Comparison of ENCODE assay signal across 8 mouse cellular contexts in the genomic region with DNA sequence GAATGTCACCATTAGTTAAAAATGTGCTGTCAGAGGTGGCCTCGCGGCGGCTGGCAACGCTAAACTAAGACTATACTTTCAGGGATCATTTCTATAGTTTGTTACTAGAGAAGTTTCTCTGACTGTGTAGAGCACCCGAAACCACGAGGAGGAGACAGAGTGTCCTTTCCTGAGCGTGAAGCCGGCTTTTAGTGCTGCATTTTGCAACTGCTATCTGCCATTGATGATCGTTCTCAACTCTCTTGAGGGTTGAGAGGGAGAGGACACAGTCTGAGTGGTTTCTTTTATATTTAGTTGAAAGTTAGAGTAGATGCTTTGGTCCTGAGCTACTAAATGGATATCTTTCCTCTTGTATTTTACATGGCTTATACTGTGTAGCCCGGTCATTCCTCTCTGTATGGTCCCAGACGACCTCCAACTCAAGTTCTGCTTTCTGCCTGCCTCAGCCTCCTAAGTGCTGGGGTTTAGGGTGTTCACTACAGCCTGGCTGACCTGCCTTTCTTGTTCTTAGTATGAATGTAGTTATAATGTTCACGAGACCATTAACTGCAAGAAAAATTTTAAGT. TPM values are rescaled to one million over a fixed set of nuclear protein-coding genes. Genes with fewer than 3 reads are reported as not detected.
DNase-seq lines count a peak whose midpoint lies in the region; ATAC-seq and TF ChIP-seq lines count a peak whose summit lies in the region.

No protein-coding gene starts in this region.

- TF ChIP-seq CTCF in brain, embryonic 14.5 days (IDR thresholded peaks at IDR 0.05; ENCODE audit: borderline replicate concordance, extremely low read depth, insufficient read depth, insufficient read length): peak; percentile 49; the same call in 1 of the 2 replicates
- peak; percentile 72 for TF ChIP-seq CTCF in lung, postnatal 0 days (IDR thresholded peaks at IDR 0.05)

- peak; percentile 99 for DNase-seq in ES-CJ7 (ENCODE audit: low read depth, low spot score)
- peak; percentile 97 for DNase-seq in brain, embryonic 14.5 days (ENCODE audit: low read depth)
- DNase-seq in forebrain, embryonic 14.5 days (ENCODE audit: low spot score): peak; percentile 96
- DNase-seq in heart, postnatal 25 days (ENCODE audit: low spot score): peak; percentile 15
- DNase-seq in layer of hippocampus, adult 18-20 months (ENCODE audit: low spot score in 2 of 2): peak; percentile 42 to 69
- peak; percentile 94 for DNase-seq in lung, postnatal 0 days (ENCODE audit: low spot score)
- peak; percentile 15 for DNase-seq in ovary, postnatal 10 days (ENCODE audit: low spot score)
- DNase-seq in thymus, postnatal 10 days (ENCODE audit: low spot score in 2 of 2): peak; percentile 76 to 80

- H3K4me2 ChIP-seq in forebrain, embryonic 14.5 days (ENCODE audit: low read length): peak overlapping the region; percentile 77
- peak overlapping the region; percentile 77 for H3K4me2 ChIP-seq in lung, postnatal 0 days (replicated peaks; ENCODE audit: low read depth, low read length)

- TF ChIP-seq POLR2A in brain, embryonic 14.5 days (IDR thresholded peaks at IDR 0.05; ENCODE audit: borderline replicate concordance, extremely low read depth, insufficient read depth, insufficient read length, poor library complexity, severe bottlenecking): peak; percentile 90; the same call in 1 of the 2 replicates

- H3K4me1 ChIP-seq in forebrain, embryonic 14.5 days (ENCODE audit: control insufficient read depth, insufficient read depth, low read length): peaks cover 6% of the 10 kb centered on the region
- no peaks in the 10 kb centered on the region; the same call in 1 of the 2 replicates for H3K4me1 ChIP-seq in lung, postnatal 0 days (ENCODE audit: insufficient read depth, low read depth, low read length)

- H3K27me3 ChIP-seq in forebrain, embryonic 14.5 days (replicated peaks; ENCODE audit: control insufficient read depth, insufficient read depth, low read length): no peaks in the 10 kb centered on the region
- H3K27me3 ChIP-seq in lung, postnatal 0 days (replicated peaks; ENCODE audit: insufficient read depth, low read length): no peaks in the 10 kb centered on the region

- H3K27ac ChIP-seq in forebrain, embryonic 14.5 days (ENCODE audit: low read depth, low read length): peak overlapping the region; percentile 70; the same call in 1 of the 2 replicates
- peak overlapping the region; percentile 91 for H3K27ac ChIP-seq in lung, postnatal 0 days (ENCODE audit: low read length)

- intact Hi-C loops in heart, postnatal 25 days (cut with DNase I): loop anchor here (2.0 kb wide), 3 partner anchors 44 to 170 kb away; a partner anchor contains a TSS

- TF ChIP-seq EP300 in lung, postnatal 0 days (IDR thresholded peaks at IDR 0.05): 0 out of 2 replicates have a peak, but pooled peaks have one; percentile 7

- ATAC-seq in forebrain, embryonic 14.5 days: peak; percentile 68
- peak; percentile 68 for ATAC-seq in lung, postnatal 0 days

- H3K4me3 ChIP-seq in forebrain, embryonic 14.5 days (ENCODE audit: low read depth, low read length): peak overlapping the region; percentile 70
- H3K4me3 ChIP-seq in lung, postnatal 0 days (ENCODE audit: low read depth, low read length): peak overlapping the region; percentile 61

- peaks cover 11% of the 10 kb centered on the region for H3K36me3 ChIP-seq in forebrain, embryonic 14.5 days (ENCODE audit: control insufficient read depth, insufficient read depth, low read length)
- peaks cover 3% of the 10 kb centered on the region; the same call in 1 of the 2 replicates for H3K36me3 ChIP-seq in lung, postnatal 0 days (ENCODE audit: insufficient read depth, low read length)

- WGBS in forebrain, embryonic 14.5 days: under 1% methylated on average over 12 of the region's 12 CpGs
- WGBS in lung, postnatal 0 days: under 1% methylated on average over 12 of the region's 12 CpGs

- H3K9me3 ChIP-seq in forebrain, embryonic 14.5 days (replicated peaks; ENCODE audit: control insufficient read depth, low read length): no peaks in the 10 kb centered on the region
- H3K9me3 ChIP-seq in lung, postnatal 0 days (ENCODE audit: low read length): no peaks in the 10 kb centered on the region

- peak overlapping the region; percentile 47; the same call in 1 of the 2 replicates for H3K9ac ChIP-seq in forebrain, embryonic 14.5 days (ENCODE audit: low read length)
- H3K9ac ChIP-seq in lung, postnatal 0 days (replicated peaks; ENCODE audit: low read depth): peak overlapping the region; percentile 50

RNA-seq across cellular contexts. Expression of a gene that starts 0.6 kb away (rescaled TPM):
- polyA plus RNA-seq in brain, embryonic 14.5 days (2012; rRNA removed): 32.6 and 47.6 TPM in 2 replicates
- polyA plus RNA-seq in forebrain, embryonic 14.5 days (2014; fragmentation: Nextera tagmentation; extraction: Ambion mirVana): 78.0 and 79.9 TPM in 2 replicates
- total RNA-seq in heart, postnatal 25 days (2021): 10 to 100 TPM; 20.1 to 24.7 TPM
- total RNA-seq in layer of hippocampus, adult 18-20 months (2021): 10 to 100 TPM; 23.2 to 27.2 TPM
- polyA plus RNA-seq in lung, postnatal 0 days (2015; fragmentation: Nextera tagmentation; extraction: Ambion mirVana): 35.2 and 40.0 TPM in 2 replicates

RNA-seq across cellular contexts. Expression of a gene that starts 11.6 kb away (rescaled TPM):
- 23.5 and 25.8 TPM in 2 replicates for polyA plus RNA-seq in brain, embryonic 14.5 days (2012; rRNA removed)
- 79.8 and 85.2 TPM in 2 replicates for polyA plus RNA-seq in forebrain, embryonic 14.5 days (2014; fragmentation: Nextera tagmentation; extraction: Ambion mirVana)
- total RNA-seq in heart, postnatal 25 days (2021): 1 to 10 TPM; 8.7 to 8.8 TPM
- total RNA-seq in layer of hippocampus, adult 18-20 months (2021): 10 to 100 TPM; 19.2 to 20.4 TPM
- 19.0 and 20.4 TPM in 2 replicates for polyA plus RNA-seq in lung, postnatal 0 days (2015; fragmentation: Nextera tagmentation; extraction: Ambion mirVana)

RNA-seq across cellular contexts. Expression of a gene that starts 43.5 kb away (rescaled TPM):
- polyA plus RNA-seq in brain, embryonic 14.5 days (2012; rRNA removed): 50.5 and 55.6 TPM in 2 replicates
- 50.7 and 69.4 TPM in 2 replicates for polyA plus RNA-seq in forebrain, embryonic 14.5 days (2014; fragmentation: Nextera tagmentation; extraction: Ambion mirVana)
- 10 to 100 TPM; 58.8 to 86.5 TPM for total RNA-seq in heart, postnatal 25 days (2021)
- 10 to 100 TPM; 91.5 to 95.0 TPM for total RNA-seq in layer of hippocampus, adult 18-20 months (2021)
- 25.5 and 27.3 TPM in 2 replicates for polyA plus RNA-seq in lung, postnatal 0 days (2015; fragmentation: Nextera tagmentation; extraction: Ambion mirVana)

Comparison
In these comparisons a context has a peak if more than half of its experiments do, and no peak if none do; other contexts are left out.
1. Peak in every context shown above with its lines: DNase-seq, ATAC-seq, H3K4me3 ChIP-seq and H3K27ac ChIP-seq.
2. DNase-seq: peak in every context shown above with its lines; median percentile 99 in ES-CJ7; 97 in brain, embryonic 14.5 days; 96 in forebrain, embryonic 14.5 days; 94 in lung, postnatal 0 days; 78 in thymus, postnatal 10 days; 56 in layer of hippocampus, adult 18-20 months; 15 in heart, postnatal 25 days; 15 in ovary, postnatal 10 days.